Mouse (Mus musculus): Measurements from ENCODE around the gene Daxx. TPM values are rescaled to one million over a fixed set of nuclear protein-coding genes. Genes with fewer than 3 reads are reported as not detected.

Gene Daxx
- polyA plus RNA-seq, 1 experiment, result 129 TPM

- TF ChIP-seq CTCF (IDR thresholded peaks at IDR 0.05; ENCODE audit: borderline replicate concordance, control insufficient read depth, extremely low read depth, insufficient read depth, low read length, poor library complexity) (no peak), POLR2A (IDR thresholded peaks at IDR 0.05; ENCODE audit: control insufficient read depth, extremely low read depth, insufficient read depth, low read length, poor library complexity) (no peak)
- DNase-seq, result no peak
- H3K27ac ChIP-seq (ENCODE audit: control insufficient read depth, insufficient read depth, low read length), result no peak overlapping the region
- H3K4me3 ChIP-seq (ENCODE audit: control insufficient read depth, insufficient read depth, low read length), result no peak overlapping the region
- WGBS, result 89% methylated on average over 11 of the region's 11 CpGs
- peaks cover 20% of the 10 kb centered on the region for H3K4me1 ChIP-seq (replicated peaks; ENCODE audit: control insufficient read depth, insufficient read depth, low read length)
- H3K27me3 ChIP-seq (ENCODE audit: control insufficient read depth, insufficient read depth, low read length), result no peaks in the 10 kb centered on the region
- peaks cover 10% of the 10 kb centered on the region for H3K36me3 ChIP-seq (ENCODE audit: control insufficient read depth, insufficient read depth, low read length)
Measured at GRCm38 (mm10) chr17:33938783-33939182, 29.6 kb downstream of the Daxx start.

- Histone ChIP-seq H3K36me3 (ENCODE audit: control insufficient read depth, insufficient read depth, low read length) (peaks cover 10% of the 10 kb centered on the region), H3K27me3 (ENCODE audit: control insufficient read depth, insufficient read depth, low read length) (no peaks in the 10 kb centered on the region), H3K4me3 (ENCODE audit: control insufficient read depth, insufficient read depth, low read length) (peak within 1 kb of the TSS; percentile 73), H3K4me1 (replicated peaks; ENCODE audit: control insufficient read depth, insufficient read depth, low read length) (peaks cover 20% of the 10 kb centered on the region), H3K27ac (ENCODE audit: control insufficient read depth, insufficient read depth, low read length) (no peak within 1 kb of the TSS)
- peak; percentile 87 for DNase-seq
- TF ChIP-seq POLR2A (IDR thresholded peaks at IDR 0.05; ENCODE audit: control insufficient read depth, extremely low read depth, insufficient read depth, low read length, poor library complexity) (0 out of 2 replicates have a peak, but pooled peaks have one; percentile 10), CTCF (IDR thresholded peaks at IDR 0.05; ENCODE audit: borderline replicate concordance, control insufficient read depth, extremely low read depth, insufficient read depth, low read length, poor library complexity) (no peak)
- under 1% methylated on average over 36 of the region's 36 CpGs for WGBS
Measured at GRCm38 (mm10) chr17:33940206-33940805, 31.1 kb downstream of the Daxx start, which contains the start of the genes Pfdn6 and Wdr46. Gene Pfdn6 (minus strand): TSS chr17:33940343. Gene Wdr46 (plus strand): TSS chr17:33940660.

DNA sequence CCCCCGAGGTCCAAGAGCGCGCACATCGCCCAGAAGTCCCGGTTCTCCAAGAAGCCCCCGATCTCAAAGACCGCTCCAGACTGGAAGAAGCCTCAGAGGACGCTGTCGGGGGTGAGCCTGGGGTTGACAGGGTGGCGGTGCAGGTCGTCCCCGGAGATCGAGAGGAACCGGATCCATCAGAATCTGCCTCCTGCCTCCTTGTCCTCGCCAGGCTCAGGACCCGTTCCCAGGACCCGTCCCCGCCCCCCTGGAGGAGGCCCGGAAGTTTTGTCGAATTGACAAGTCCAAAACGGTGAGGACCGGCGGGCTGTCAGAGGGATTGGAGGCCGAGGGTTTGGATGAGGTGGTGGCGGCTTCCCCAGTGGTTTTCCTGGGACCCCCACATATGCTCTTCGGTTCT is 31.8 kb downstream of the Daxx start:
- DNase-seq, result no peak
- H3K27ac ChIP-seq (ENCODE audit: control insufficient read depth, insufficient read depth, low read length), result no peak overlapping the region
- no peaks in the 10 kb centered on the region for H3K27me3 ChIP-seq (ENCODE audit: control insufficient read depth, insufficient read depth, low read length)
- peaks cover 20% of the 10 kb centered on the region for H3K4me1 ChIP-seq (replicated peaks; ENCODE audit: control insufficient read depth, insufficient read depth, low read length)
- H3K36me3 ChIP-seq (ENCODE audit: control insufficient read depth, insufficient read depth, low read length), result peaks cover 10% of the 10 kb centered on the region
- WGBS, result 1% methylated on average over 26 of the region's 26 CpGs
- H3K4me3 ChIP-seq (ENCODE audit: control insufficient read depth, insufficient read depth, low read length), result peak overlapping the region; percentile 73
- TF ChIP-seq CTCF (IDR thresholded peaks at IDR 0.05; ENCODE audit: borderline replicate concordance, control insufficient read depth, extremely low read depth, insufficient read depth, low read length, poor library complexity) (no peak), POLR2A (IDR thresholded peaks at IDR 0.05; ENCODE audit: control insufficient read depth, extremely low read depth, insufficient read depth, low read length, poor library complexity) (no peak)

- H3K27me3 ChIP-seq (ENCODE audit: control insufficient read depth, insufficient read depth, low read length), result no peaks in the 10 kb centered on the region
- H3K27ac ChIP-seq (ENCODE audit: control insufficient read depth, insufficient read depth, low read length), result no peak overlapping the region
- H3K36me3 ChIP-seq (ENCODE audit: control insufficient read depth, insufficient read depth, low read length), result peaks cover 10% of the 10 kb centered on the region
- H3K4me3 ChIP-seq (ENCODE audit: control insufficient read depth, insufficient read depth, low read length), result peak overlapping the region; percentile 73
- WGBS, result 46% methylated on average over 19 of the region's 19 CpGs
- no peak for TF ChIP-seq CTCF (IDR thresholded peaks at IDR 0.05; ENCODE audit: borderline replicate concordance, control insufficient read depth, extremely low read depth, insufficient read depth, low read length, poor library complexity)
- TF ChIP-seq POLR2A (IDR thresholded peaks at IDR 0.05; ENCODE audit: control insufficient read depth, extremely low read depth, insufficient read depth, low read length, poor library complexity), result no peak
- DNase-seq, result no peak
- peaks cover 21% of the 10 kb centered on the region for H3K4me1 ChIP-seq (replicated peaks; ENCODE audit: control insufficient read depth, insufficient read depth, low read length)
Measured at GRCm38 (mm10) chr17:33941381-33941780, 32.2 kb downstream of the Daxx start.

GRCm38 (mm10) chr17:33943454-33943853 is 34.2 kb downstream of the Daxx start:
- peaks cover 39% of the 10 kb centered on the region for H3K4me1 ChIP-seq (replicated peaks; ENCODE audit: control insufficient read depth, insufficient read depth, low read length)
- H3K4me3 ChIP-seq (ENCODE audit: control insufficient read depth, insufficient read depth, low read length), result no peak overlapping the region
- DNase-seq, result no peak
- H3K36me3 ChIP-seq (ENCODE audit: control insufficient read depth, insufficient read depth, low read length), result no peaks in the 10 kb centered on the region
- TF ChIP-seq POLR2A (IDR thresholded peaks at IDR 0.05; ENCODE audit: control insufficient read depth, extremely low read depth, insufficient read depth, low read length, poor library complexity), result no peak
- no peak for TF ChIP-seq CTCF (IDR thresholded peaks at IDR 0.05; ENCODE audit: borderline replicate concordance, control insufficient read depth, extremely low read depth, insufficient read depth, low read length, poor library complexity)
- no peak overlapping the region for H3K27ac ChIP-seq (ENCODE audit: control insufficient read depth, insufficient read depth, low read length)
- no peaks in the 10 kb centered on the region for H3K27me3 ChIP-seq (ENCODE audit: control insufficient read depth, insufficient read depth, low read length)
- WGBS, result 95% methylated on average over 15 of the region's 15 CpGs

GRCm38 (mm10) chr17:33947430-33948089 is 38.3 kb downstream of the Daxx start:
- H3K27ac ChIP-seq (ENCODE audit: control insufficient read depth, insufficient read depth, low read length), result peak overlapping the region; percentile 73
- TF ChIP-seq CTCF (IDR thresholded peaks at IDR 0.05; ENCODE audit: borderline replicate concordance, control insufficient read depth, extremely low read depth, insufficient read depth, low read length, poor library complexity), result no peak
- TF ChIP-seq POLR2A (IDR thresholded peaks at IDR 0.05; ENCODE audit: control insufficient read depth, extremely low read depth, insufficient read depth, low read length, poor library complexity), result no peak
- 18% methylated on average over 10 of the region's 10 CpGs for WGBS
- H3K4me3 ChIP-seq (ENCODE audit: control insufficient read depth, insufficient read depth, low read length), result no peak overlapping the region
- peaks cover 51% of the 10 kb centered on the region for H3K4me1 ChIP-seq (replicated peaks; ENCODE audit: control insufficient read depth, insufficient read depth, low read length)
- no peaks in the 10 kb centered on the region; the same call in 1 of the 2 replicates for H3K36me3 ChIP-seq (ENCODE audit: control insufficient read depth, insufficient read depth, low read length)
- no peaks in the 10 kb centered on the region for H3K27me3 ChIP-seq (ENCODE audit: control insufficient read depth, insufficient read depth, low read length)
- DNase-seq, result peak; percentile 60

Measured in thymus, adult 2 months (tissue).